Mouse (Mus musculus) thymus, postnatal 0 days (tissue): ENCODE results near the gene Gm2381. TPM values are rescaled to one million over a fixed set of nuclear protein-coding genes. Genes with fewer than 3 reads are reported as not detected.
"Not testable (repeated sequence)": the region's sequence is repeated elsewhere in the genome, so short reads cannot be mapped to it uniquely, and the experiment has no call there.

Source experiments
- DNase-seq: peaks from one replicate; pipeline ENCODE4 v3.0.0-alpha.2; 2015; ENCODE audit warnings: low spot score
- polyA plus RNA-seq: library from polyadenylated mRNA; unstranded; fragments of >200 nt; fragmentation: Nextera tagmentation; extraction: Ambion mirVana; gene quantifications from 2 replicates; pipeline ENCODE4 v1.2.1, GENCODE M21; 2015

Gm2381 gene
- not detected in 2 replicates for polyA plus RNA-seq

- DNase-seq, result not testable (repeated sequence)
Observed at GRCm38 (mm10) chr7:42866801-42867458, at the start of gene Gm2381. Gene Gm2381 (minus strand): TSS chr7:42867234.

DNA sequence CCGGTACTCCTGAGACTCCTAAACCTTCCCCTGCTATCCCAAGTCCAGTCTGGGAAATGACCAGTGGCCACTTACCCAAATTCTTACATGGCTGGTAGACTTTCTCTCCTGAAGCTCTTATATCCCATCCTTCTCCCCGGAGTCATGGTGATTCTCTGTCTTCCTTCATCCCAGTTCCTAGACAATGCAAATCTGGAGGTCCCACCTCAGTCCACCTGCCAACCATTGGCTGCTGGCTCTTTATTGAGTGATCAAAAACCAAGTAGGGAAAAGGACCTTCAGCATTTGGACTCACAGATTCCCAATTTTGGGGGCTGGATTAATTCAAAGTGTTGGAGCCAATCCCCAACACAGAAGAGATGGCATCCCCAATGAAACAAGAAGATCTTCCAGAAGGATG lies 31.0 kb upstream of the Gm2381 start:
- not testable (repeated sequence) for DNase-seq

- no peak for DNase-seq
Observed at GRCm38 (mm10) chr7:42878090-42878489, 11.1 kb upstream of the Gm2381 start.

- DNase-seq, result not testable (repeated sequence)
Observed at GRCm38 (mm10) chr7:42838366-42838765, 28.7 kb downstream of the Gm2381 start.

DNA sequence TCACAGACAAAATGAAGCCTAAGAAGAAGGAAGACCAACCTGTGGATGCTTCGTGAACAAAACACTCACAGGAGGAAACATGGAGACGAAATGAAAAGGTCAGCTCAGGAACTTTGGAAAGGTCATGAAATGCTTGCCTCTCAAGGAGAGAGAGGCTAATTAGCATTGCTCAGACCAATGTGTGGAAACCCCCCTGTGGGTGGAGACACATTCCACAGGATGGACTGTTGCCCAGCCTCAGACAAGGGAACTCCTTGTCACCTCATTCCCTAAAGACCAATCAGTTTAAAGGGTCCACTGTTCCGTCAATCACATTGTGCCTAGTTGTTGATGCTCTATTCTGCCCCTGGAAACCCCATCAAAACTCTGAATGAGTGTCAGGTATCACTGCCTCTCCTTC lies 34.8 kb downstream of the Gm2381 start:
- DNase-seq, result no peak

DNA sequence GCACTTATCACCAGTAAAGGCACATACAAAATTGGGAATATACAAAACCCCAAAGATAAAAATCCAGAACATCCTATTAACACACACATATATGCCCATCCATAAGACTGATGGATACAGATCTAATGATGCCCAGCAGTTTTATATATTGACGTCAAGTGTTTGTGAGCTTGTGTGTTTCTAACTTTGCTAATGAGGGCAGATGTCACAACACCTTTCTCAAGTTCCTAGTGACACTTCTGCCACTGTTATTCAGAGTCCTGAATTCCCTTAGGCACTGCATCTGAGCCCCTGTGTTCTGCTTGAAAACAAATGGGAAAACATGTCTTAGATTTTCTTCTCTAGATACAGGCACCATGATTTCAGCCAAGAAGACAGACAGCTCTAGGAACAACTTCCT lies 73.6 kb downstream of the Gm2381 start, which contains the start of gene Vmn2r62:
Gene Vmn2r62, minus strand, starts transcription at position 101 of the 400 bp plus-strand sequence.
- DNase-seq, result not testable (repeated sequence)

Other genes starting within 250 kb of the Gm2381 start
- 0.90 and 0.98 TPM in 2 replicates for gene Zfp976, start 224.6 kb downstream of the Gm2381 start, polyA plus RNA-seq
- gene Zfp975, start 174.5 kb downstream of the Gm2381 start, polyA plus RNA-seq, result 2.2 and 2.7 TPM in 2 replicates
- gene Gm17067, start 140.2 kb downstream of the Gm2381 start, polyA plus RNA-seq, result not detected in 2 replicates
- gene Vmn2r62, start 73.7 kb downstream of the Gm2381 start, polyA plus RNA-seq, result not detected in 2 replicates
- gene Vmn2r63, start 66.6 kb upstream of the Gm2381 start, polyA plus RNA-seq, result not detected in 2 replicates
- not detected in 2 replicates for gene Gm9268, start 151.5 kb upstream of the Gm2381 start, polyA plus RNA-seq
- gene Zfp936, start 247.0 kb upstream of the Gm2381 start, polyA plus RNA-seq, result not detected in 2 replicates